Mouse (Mus musculus): Measurements from ENCODE around the gene 9330182L06Rik.

9330182L06Rik gene

DNA sequence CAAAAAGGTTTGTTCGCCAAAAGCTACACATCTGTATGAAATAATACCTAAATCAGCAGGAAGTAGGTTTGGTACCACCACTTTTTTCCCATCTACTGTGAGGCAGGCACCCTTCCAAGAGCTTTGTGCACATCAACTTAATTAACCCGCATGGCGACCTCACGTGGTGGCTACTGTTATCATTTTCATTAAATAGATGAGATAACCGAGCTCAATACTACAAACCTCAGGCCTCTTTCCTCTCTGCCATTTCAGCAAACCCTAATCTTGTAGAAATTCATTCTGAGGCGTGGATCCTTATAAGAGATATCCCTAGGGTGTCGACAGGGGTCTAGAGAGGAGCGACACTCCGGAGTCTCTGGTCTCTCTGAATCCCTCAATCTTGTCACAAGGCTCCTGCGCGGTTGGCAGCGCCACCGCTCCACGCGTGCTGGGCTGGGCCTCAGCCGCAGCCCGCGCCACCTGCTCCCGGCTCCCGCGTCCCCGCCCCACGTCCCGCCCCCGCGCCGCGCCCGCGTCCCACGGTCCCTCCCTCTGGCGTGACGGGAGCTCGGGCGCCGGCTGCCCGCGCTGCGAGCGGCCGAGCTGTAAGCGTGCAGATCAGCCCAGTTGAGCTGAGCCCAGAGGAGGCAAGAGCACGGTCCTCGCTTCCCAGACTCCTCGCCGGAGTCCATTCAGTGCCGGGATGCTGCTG, at the start of gene 9330182L06Rik:
9330182L06Rik (plus strand) TSS at position 533 of the 694 bp plus-strand sequence.
- peak; percentile 25 for DNase-seq (ENCODE audit: low spot score)

- no peak for DNase-seq (ENCODE audit: low spot score)
Observed at GRCm38 (mm10) chr5:9227456-9228008, 38.4 kb upstream of the 9330182L06Rik start.

- no peak for DNase-seq (ENCODE audit: low spot score)
Observed at GRCm38 (mm10) chr5:9264361-9264760, 1.6 kb upstream of the 9330182L06Rik start.

GRCm38 (mm10) chr5:9266280-9266923, 484 bp downstream of the 9330182L06Rik start:
- DNase-seq (ENCODE audit: low spot score), result no peak

- no peak for DNase-seq (ENCODE audit: low spot score)
Observed at GRCm38 (mm10) chr5:9269666-9270065, 3.7 kb downstream of the 9330182L06Rik start.

DNA sequence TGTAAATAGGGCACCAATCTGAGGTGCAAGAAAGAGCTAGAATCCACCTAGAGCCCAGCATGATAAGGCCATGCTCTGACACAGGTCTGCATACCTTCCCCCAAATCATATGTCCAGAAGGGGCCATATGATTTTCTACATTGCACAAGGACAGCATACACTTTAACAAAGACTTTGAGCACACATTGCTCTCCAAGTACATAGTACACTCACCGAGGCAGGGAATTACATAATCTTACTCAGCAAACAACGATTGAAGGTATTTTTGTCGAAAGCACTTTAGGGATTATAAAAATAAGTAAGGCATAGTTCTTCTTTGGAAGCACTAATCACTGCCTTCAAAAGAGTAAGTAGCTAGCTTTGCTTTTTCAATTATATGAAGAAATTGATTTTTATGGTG, 7.1 kb downstream of the 9330182L06Rik start:
- DNase-seq (ENCODE audit: low spot score), result no peak

DNA sequence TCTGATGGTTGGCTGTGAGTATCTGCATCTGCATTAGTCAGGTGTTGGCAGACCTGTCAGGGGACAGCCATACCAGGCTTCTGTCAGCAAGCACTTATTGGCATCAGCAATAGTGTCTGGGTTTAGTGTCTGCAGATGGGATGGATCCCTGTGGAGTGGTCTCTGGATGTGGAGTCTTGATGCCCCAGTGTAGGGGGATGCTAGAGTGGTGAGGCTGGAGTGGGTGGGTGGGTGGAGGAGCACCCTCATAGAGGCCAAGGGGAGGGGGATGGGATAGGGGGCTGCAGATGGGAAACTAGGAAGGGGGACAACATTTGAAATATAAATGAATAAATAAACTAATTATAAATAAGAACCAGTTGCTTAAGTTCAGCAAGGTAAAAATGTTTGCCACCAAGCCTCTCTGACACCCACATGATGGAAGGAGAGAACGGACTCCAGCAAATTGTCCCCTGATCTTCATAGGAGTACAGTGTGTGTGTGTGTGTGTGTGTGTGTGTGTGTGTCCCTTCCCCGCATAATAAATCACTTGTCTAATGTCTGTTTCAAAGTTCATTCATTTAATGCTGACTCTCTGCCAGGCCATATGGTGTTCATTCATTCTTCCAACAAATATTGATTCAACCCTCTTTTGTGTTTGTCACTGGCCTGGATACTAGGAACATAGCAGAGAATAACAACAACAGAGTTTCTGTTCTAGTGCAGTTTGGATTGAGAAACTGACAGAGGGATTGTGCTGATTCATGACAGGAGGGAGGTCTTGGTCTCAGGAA, 30.0 kb downstream of the 9330182L06Rik start:
- DNase-seq (ENCODE audit: low spot score), result no peak

DNA sequence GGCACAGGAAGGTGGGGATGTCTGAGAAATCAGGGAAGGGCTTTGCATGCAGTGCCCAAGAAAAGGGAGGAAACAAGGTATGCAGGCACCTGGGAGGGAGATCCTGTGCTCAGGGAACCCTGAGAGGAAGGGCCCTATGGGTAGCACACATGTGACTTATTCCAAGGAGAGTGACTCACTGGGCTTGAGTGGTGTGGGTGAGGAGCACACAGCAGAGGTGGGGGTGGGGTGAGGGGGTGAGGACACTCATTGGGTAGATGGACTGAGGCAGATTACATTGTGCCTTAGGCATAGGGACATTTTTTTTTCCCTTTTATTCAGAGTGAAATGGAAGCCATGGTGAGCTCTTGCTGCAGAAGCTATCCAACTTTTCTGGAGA, 30.6 kb downstream of the 9330182L06Rik start:
- DNase-seq (ENCODE audit: low spot score), result no peak

DNA sequence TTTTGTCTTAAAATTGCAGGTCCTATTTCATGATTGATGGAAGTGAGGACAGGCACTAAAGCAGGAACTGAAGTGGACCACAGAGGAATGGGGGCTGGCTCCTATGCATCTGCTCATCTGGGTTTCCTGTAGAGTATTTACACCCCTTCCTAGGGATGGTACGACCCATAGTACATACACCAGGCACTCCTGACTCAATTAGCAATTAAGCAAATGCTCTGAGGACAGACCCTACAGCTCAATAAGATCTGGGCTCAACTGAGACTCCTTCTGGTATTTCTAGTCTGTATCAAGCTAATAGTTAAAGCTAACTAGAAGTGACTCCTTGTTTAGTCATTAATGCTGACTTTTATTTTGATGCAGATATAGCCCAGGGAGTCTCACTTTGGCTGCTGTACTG, 60.9 kb downstream of the 9330182L06Rik start:
- no peak for DNase-seq (ENCODE audit: low spot score)

- DNase-seq (ENCODE audit: low spot score), result no peak
Observed at GRCm38 (mm10) chr5:9327528-9327927, 61.6 kb downstream of the 9330182L06Rik start.

DNA sequence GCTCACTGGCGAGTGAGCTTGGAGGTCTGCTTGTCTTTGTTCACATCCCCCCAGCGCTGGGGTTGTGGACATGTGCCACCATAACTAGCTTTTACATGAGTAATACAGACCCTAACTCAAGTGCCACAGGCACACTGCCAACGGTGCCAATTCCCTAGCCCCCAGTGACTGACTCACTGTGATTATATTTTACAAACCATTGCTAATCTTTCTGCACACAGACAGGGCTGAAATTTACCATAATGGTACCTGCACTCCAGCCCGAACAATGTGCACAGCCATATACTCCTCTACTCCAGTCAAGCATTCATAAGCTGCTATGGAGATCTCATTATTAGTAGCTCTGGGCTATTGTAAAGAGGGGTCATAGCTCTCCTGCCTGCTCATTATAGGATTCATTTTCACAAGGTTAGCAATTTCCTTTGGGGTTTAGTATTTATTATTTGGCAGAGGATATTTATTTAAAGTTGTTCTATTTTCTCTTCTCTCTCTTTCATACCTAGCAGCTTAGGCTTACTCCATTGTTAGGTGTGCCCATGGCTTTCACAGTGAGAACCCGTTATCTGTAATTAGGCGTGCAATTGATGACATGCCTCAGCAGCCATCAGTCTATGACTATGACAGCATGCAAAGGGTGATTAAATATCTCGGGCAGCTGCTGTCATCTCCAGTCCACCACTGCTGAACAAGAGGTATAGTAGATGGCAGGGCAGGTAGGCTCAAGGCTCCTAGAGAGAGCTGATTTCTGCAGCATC, 73.0 kb downstream of the 9330182L06Rik start:
- DNase-seq (ENCODE audit: low spot score), result no peak

DNA sequence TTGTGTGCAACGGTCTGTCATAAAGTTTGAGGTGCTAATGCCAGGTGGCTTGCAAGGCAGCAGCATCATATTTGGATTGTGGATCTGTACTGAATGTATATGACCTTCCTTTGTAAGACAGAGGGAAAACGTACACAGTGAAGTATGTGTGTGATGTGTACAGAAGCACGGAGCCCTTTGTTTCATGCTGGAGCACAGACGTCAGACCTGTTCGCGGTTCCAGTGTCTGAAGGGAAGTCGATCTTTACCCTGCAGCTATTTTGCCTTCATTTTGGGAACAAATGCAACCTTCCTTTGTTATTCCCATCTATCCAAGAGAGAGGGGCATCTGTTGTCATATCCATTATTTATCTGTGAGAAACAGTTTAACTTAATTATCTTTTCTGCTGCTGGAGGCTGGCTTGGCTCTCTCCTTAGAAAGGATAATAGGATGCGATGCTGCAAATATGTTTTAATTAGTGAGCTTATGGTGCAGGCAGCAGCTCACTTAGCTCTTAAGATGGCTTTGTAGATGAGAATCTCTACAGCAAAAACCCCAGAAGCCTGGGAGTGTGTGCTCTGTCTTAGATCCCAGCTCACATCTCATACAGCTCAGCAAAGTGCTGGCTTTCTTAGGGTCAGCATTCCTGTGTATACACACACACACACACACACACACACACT, 73.7 kb downstream of the 9330182L06Rik start:
- no peak for DNase-seq (ENCODE audit: low spot score)

- DNase-seq (ENCODE audit: low spot score), result no peak
Observed at GRCm38 (mm10) chr5:9344581-9344980, 78.7 kb downstream of the 9330182L06Rik start.

DNA sequence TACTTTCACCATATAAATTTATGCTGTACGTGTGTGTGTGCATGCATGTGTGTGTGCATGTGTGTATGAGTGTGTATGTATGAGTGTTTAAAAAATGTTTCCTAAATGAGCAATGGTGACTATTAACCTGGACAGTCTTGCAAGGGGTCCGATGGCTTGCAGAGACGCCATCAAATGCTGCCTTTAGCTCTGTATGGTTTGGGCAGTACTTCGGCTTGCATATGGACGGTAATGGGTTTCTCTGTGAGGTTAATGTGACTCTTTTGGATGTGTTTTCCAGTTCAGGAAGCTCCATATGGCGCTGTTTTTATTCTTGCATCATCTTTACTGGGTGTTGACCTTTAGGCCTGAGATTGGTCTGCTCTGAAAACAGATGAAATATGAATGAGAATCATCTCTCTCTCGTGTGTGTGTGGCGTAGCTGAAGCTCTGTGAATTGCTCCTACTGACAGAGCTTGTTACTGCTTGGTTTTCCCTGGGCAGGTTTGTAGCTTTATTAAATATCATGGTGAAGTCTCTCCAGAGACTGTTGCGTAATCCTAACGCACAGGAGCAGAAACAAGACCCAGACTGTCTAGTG, 79.2 kb downstream of the 9330182L06Rik start:
- no peak for DNase-seq (ENCODE audit: low spot score)

DNA sequence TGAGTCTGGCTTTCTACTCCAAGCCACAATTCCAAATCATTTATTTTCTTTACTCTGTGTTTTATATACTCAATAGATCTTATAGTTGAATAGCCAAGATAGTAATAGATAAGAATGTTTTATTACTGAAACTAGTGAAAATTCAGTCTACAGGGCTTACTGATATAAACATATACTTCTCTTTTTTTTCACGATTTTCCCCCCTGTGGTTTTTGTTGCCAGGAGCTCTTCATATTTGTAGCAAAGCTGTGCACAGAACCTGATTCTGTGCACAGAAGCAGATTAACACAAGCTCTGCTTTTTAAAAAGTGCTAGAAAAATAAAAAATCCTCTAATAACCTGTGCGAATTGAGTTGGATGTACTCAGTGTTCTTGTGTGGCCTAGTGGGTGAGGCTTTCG, 79.7 kb downstream of the 9330182L06Rik start:
- DNase-seq (ENCODE audit: low spot score), result no peak

DNA sequence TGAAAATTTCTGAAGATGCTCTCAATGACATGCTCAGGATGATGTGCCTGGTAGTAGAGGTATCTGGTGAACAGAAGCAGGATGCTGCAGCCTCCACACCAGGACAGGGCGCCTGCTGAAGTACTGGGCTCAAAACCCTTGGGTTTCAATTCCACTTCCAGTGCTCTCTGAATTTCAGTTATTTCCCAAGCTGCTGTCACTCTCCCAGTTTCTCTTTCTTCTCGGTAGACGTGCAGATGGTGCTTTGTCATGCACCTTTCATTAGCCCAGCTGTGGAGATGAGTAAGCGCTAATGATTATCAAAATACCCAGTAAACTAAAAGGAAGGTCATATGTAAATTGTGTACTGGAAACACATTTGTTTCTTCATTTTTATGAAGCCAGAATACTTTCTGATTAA, 80.6 kb downstream of the 9330182L06Rik start:
- DNase-seq (ENCODE audit: low spot score), result no peak

- no peak for DNase-seq (ENCODE audit: low spot score)
Observed at GRCm38 (mm10) chr5:9352163-9352562, 86.2 kb downstream of the 9330182L06Rik start.

DNA sequence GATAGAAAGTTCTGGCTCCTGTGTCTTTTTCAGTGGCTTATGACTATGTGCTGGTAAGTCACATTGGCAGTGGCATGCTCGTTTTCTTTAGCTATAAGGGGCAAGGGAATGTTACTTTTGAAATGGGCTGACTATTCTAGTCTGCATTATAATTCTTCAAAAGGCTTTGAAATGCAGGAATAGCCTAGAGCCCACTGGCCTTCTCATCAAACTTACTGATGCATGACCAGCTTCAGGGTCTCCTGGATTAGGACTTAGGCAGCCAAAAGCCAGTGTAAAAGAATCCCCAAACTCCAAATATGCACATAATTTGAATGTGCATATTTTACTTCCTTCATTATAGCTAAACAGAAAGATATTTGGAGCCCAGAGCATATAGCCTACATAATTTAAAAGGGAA, 86.7 kb downstream of the 9330182L06Rik start:
- DNase-seq (ENCODE audit: low spot score), result no peak

- DNase-seq (ENCODE audit: low spot score), result no peak
Observed at GRCm38 (mm10) chr5:9354257-9354656, 88.3 kb downstream of the 9330182L06Rik start.

DNA sequence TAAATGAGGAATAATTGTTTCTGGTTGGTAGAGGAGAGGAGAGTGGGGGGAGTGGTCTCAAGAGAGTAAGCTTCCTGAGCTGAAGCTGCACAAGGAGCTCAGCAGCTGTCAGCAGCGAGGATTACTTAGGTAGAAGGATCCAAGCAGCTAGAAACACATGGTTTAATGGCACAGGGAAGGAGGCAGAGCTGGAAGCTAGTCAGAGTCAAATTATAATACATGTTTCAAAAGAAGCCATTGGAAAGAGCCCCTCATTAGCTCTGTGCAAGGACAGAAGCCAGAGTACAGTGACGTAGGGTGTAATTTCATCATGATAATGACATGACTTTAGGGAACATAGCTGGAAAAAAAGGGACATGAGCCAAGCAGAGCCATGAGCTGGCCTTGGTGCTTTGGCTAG, 92.2 kb downstream of the 9330182L06Rik start:
- DNase-seq (ENCODE audit: low spot score), result no peak
